Comparison of ENCODE assay signal across 23 mouse cellular contexts in the genomic region with DNA sequence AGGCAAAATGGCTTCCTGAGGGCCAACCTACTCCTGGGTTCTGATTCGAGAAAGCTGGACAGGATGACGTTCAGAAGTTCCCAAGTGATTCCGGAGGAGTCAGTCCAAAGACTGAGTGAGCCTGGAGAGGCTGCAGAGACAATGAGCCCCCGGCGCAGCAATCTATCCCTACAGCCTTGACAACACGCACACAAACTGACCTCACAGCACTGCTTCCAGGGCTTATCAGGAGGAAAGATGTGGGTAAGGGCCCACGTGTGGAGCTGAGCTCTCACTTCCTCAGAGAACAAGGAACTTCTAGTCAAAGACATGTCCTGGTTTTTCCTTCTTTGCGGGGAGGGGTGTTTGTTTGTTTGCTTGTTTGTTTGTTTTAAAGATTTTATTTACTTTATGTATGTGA. TPM values are rescaled to one million over a fixed set of nuclear protein-coding genes. Genes with fewer than 3 reads are reported as not detected.
"Had no signal": no experiment of that assay in that cellular context is flagged by ENCODE, and none has a peak within 500 bp of the region (broad histone marks: within the 10 kb centered on the region; RNA-seq: fewer than 3 reads in every experiment).

No protein-coding gene starts in this region.

- H3K27ac ChIP-seq: heart, embryonic 10.5 days; hindbrain, embryonic 10.5 days; hindbrain, embryonic 12.5 days; hindbrain, embryonic 14.5 days; intestine, embryonic 15.5 days; left cerebral cortex, adult 2 months; limb, embryonic 10.5 days; limb, embryonic 12.5 days; liver, embryonic 14.5 days had no signal

- H3K27me3 ChIP-seq: heart, embryonic 12.5 days; hindbrain, embryonic 12.5 days; intestine, embryonic 15.5 days; limb, embryonic 12.5 days had no signal

- H3K9ac ChIP-seq: heart, embryonic 12.5 days; hindbrain, embryonic 12.5 days; hindbrain, embryonic 14.5 days; intestine, embryonic 15.5 days; limb, embryonic 12.5 days; liver, embryonic 14.5 days had no signal

- H3K36me3 ChIP-seq: heart, embryonic 10.5 days; heart, embryonic 12.5 days; hindbrain, embryonic 12.5 days; intestine, embryonic 15.5 days had no signal

- ATAC-seq: inflammation-experienced regulatory T-cells, adult 6 months; intestine, embryonic 15.5 days; intestine, postnatal 0 days had no signal

- H3K9me3 ChIP-seq: heart, embryonic 10.5 days; heart, embryonic 12.5 days; hindbrain, embryonic 10.5 days; hindbrain, embryonic 12.5 days; intestine, embryonic 15.5 days; limb, embryonic 10.5 days; limb, embryonic 12.5 days had no signal

- H3K4me3 ChIP-seq: gastrocnemius, adult 2 months; heart, embryonic 10.5 days; heart, embryonic 12.5 days; hindbrain, embryonic 10.5 days; hindbrain, embryonic 12.5 days; intestine, embryonic 15.5 days; left cerebral cortex, adult 2 months; limb, embryonic 10.5 days; limb, embryonic 12.5 days had no signal

- DNase-seq: heart, adult 18-20 months; heart, postnatal 10 days; heart, postnatal 4 days; kidney, adult 18-20 months; kidney, adult 8-10 months; kidney, postnatal 10 days; kidney, postnatal 25 days; kidney, postnatal 4 days; layer of hippocampus, adult 9-11 months had no signal

- H3K4me2 ChIP-seq: heart, embryonic 12.5 days; hindbrain, embryonic 12.5 days; hindbrain, embryonic 14.5 days; intestine, embryonic 15.5 days; limb, embryonic 12.5 days had no signal

RNA-seq across cellular contexts. Expression of a gene that starts 18.7 kb away (rescaled TPM):
- total RNA-seq: granulocyte monocyte progenitor cell, adult 5-6 weeks had no signal
